Mouse (Mus musculus) bone marrow, adult 2 months (tissue): ENCODE results near the gene Fam163a.

Source experiments
- CTCF ChIP-seq: fragments of 200-500 bp; IDR thresholded peaks from 2 replicates; pipeline ENCODE4 v1.5.1; 2011; ENCODE audit warnings: low read length, control low read depth; ENCODE audit not compliant: control insufficient read depth, insufficient read depth
- POLR2A ChIP-seq: fragments of 200-500 bp; IDR thresholded peaks from 2 replicates; pipeline ENCODE4 v1.6.1; 2011; ENCODE audit warnings: low read depth, mild to moderate bottlenecking, control low read depth, low read length, borderline replicate concordance; ENCODE audit not compliant: control insufficient read depth

DNA sequence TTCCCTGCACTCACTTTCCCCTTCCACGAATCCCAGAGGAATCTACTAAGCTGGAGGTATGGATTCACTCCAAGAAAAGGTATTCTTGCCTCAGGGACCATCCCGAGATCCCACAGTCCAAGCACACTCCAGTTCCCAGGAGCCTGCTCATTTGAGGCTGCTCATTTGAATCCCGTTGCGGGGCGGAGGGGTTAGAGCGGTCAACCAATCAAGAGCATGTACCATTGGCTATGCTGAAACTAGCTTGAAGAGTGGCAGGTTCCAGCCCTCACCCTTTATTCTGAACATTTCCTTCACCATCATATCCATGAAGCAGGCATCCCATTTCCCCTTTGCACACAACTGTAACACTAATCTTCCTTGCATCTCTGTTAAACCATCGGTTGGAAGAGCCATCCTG, 92.7 kb downstream of the Fam163a start:
- TF ChIP-seq CTCF = no peak
- TF ChIP-seq POLR2A = no peak
